Comparison of ENCODE assay signal across 8 mouse cellular contexts in genomic region chr6:145249291-145250184, GRCm38 (mm10). TPM values are rescaled to one million over a fixed set of nuclear protein-coding genes. Genes with fewer than 3 reads are reported as not detected.
DNase-seq lines count a peak whose midpoint lies in the region; ATAC-seq lines count a peak whose summit lies in the region.

No protein-coding gene starts in this region.

- peak overlapping the region; percentile 87 for H3K27ac ChIP-seq in embryonic facial prominence, embryonic 14.5 days (replicated peaks; ENCODE audit: low read depth, low read length)
- H3K27ac ChIP-seq in heart, embryonic 10.5 days, result peak overlapping the region; percentile 96
- H3K27ac ChIP-seq in liver, embryonic 11.5 days (ENCODE audit: low read depth, low read length), result peak overlapping the region; percentile 90

- DNase-seq in CD4-positive helper T cell, adult 2 months (ENCODE audit: low read depth, low spot score), result peak; percentile 86
- peak; percentile 22 to 26 for DNase-seq in adrenal gland, postnatal 4 days (ENCODE audit: low spot score in 2 of 2)
- peak; percentile 19 for DNase-seq in embryonic facial prominence, embryonic 14.5 days (ENCODE audit: low spot score)
- peak; percentile 87 for DNase-seq in heart, embryonic 10.5 days (ENCODE audit: low spot score)
- peak; percentile 53 for DNase-seq in kidney, adult 9 months
- DNase-seq in liver, embryonic 11.5 days (ENCODE audit: low spot score), result peak; percentile 69
- peak; percentile 68 to 87 for DNase-seq in spleen, postnatal 4 days (ENCODE audit: low spot score in 2 of 2)

- under 1% methylated on average over 46 of the region's 124 CpGs for WGBS in embryonic facial prominence, embryonic 14.5 days
- 7% methylated on average over 90 of the region's 124 CpGs for WGBS in heart, embryonic 10.5 days
- under 1% methylated on average over 99 of the region's 124 CpGs for WGBS in liver, embryonic 11.5 days

- peak; percentile 60 for ATAC-seq in embryonic facial prominence, embryonic 14.5 days (ENCODE audit: low read depth)
- ATAC-seq in liver, embryonic 11.5 days (replicated peaks; ENCODE audit: low FRiP score), result peak; percentile 60
- ATAC-seq in monocyte, adult 5-6 weeks (replicated peaks; ENCODE audit: insufficient number of reproducible peaks, low FRiP score, low TSS enrichment, poor library complexity, severe bottlenecking), result peak; percentile 46

- H3K4me3 ChIP-seq in embryonic facial prominence, embryonic 14.5 days (ENCODE audit: low read depth, low read length), result peak overlapping the region; percentile 98
- peak overlapping the region; percentile 94 for H3K4me3 ChIP-seq in heart, embryonic 10.5 days
- H3K4me3 ChIP-seq in liver, embryonic 11.5 days (ENCODE audit: low read depth, low read length), result peak overlapping the region; percentile 95

- peak overlapping the region; percentile 97 for H3K9ac ChIP-seq in embryonic facial prominence, embryonic 14.5 days (ENCODE audit: low read depth, low read length)
- H3K9ac ChIP-seq in liver, embryonic 11.5 days (ENCODE audit: low read depth, low read length), result peak overlapping the region; percentile 95

- peak overlapping the region; percentile 61 for H3K4me2 ChIP-seq in embryonic facial prominence, embryonic 14.5 days (ENCODE audit: low read depth, low read length)
- H3K4me2 ChIP-seq in liver, embryonic 11.5 days, result peak overlapping the region; percentile 80

- peaks cover 4% of the 10 kb centered on the region; the same call in 1 of the 2 replicates for H3K4me1 ChIP-seq in embryonic facial prominence, embryonic 14.5 days (ENCODE audit: control insufficient read depth, insufficient read depth, low read length)
- H3K4me1 ChIP-seq in heart, embryonic 10.5 days, result peaks cover 11% of the 10 kb centered on the region
- peaks cover 16% of the 10 kb centered on the region for H3K4me1 ChIP-seq in liver, embryonic 11.5 days (replicated peaks; ENCODE audit: control insufficient read depth, insufficient read depth, low read length)

- H3K36me3 ChIP-seq in embryonic facial prominence, embryonic 14.5 days (ENCODE audit: control insufficient read depth, insufficient read depth, low read length), result peaks cover 11% of the 10 kb centered on the region
- peaks cover 18% of the 10 kb centered on the region for H3K36me3 ChIP-seq in heart, embryonic 10.5 days
- H3K36me3 ChIP-seq in liver, embryonic 11.5 days (ENCODE audit: control insufficient read depth, insufficient read depth, low read length), result peaks cover 2% of the 10 kb centered on the region; the same call in 1 of the 2 replicates

- no peaks in the 10 kb centered on the region for H3K27me3 ChIP-seq in embryonic facial prominence, embryonic 14.5 days (replicated peaks; ENCODE audit: control insufficient read depth, insufficient read depth, low read length)
- peaks cover 40% of the 10 kb centered on the region for H3K27me3 ChIP-seq in heart, embryonic 10.5 days (ENCODE audit: insufficient read depth, poor library complexity, severe bottlenecking)
- no peaks in the 10 kb centered on the region for H3K27me3 ChIP-seq in liver, embryonic 11.5 days (replicated peaks; ENCODE audit: control insufficient read depth, insufficient read depth, low read length)

- H3K9me3 ChIP-seq in embryonic facial prominence, embryonic 14.5 days (ENCODE audit: control insufficient read depth, low read length), result no peaks in the 10 kb centered on the region
- no peaks in the 10 kb centered on the region for H3K9me3 ChIP-seq in heart, embryonic 10.5 days
- no peaks in the 10 kb centered on the region for H3K9me3 ChIP-seq in liver, embryonic 11.5 days (ENCODE audit: control insufficient read depth, low read length)

RNA-seq across cellular contexts. Expression of gene Kras, which starts 0.5 kb away (rescaled TPM):
- total RNA-seq in adrenal gland, postnatal 4 days (2021), result 10 to 100 TPM; 44.1 to 47.0 TPM
- 70.4 and 71.3 TPM in 2 replicates for polyA plus RNA-seq in embryonic facial prominence, embryonic 14.5 days (2014; fragmentation: Nextera tagmentation; extraction: Ambion mirVana)
- 45.2 and 70.6 TPM in 2 replicates for polyA plus RNA-seq in heart, embryonic 10.5 days (2016; fragmentation: Nextera tagmentation; extraction: Ambion mirVana)
- polyA plus RNA-seq in liver, embryonic 11.5 days (2014; fragmentation: Nextera tagmentation; extraction: Ambion mirVana), result 92.3 and 92.8 TPM in 2 replicates
- total RNA-seq in monocyte, adult 5-6 weeks (2017), result 80.5 to 105 TPM (median 99.5 TPM) in 3 replicates

RNA-seq across cellular contexts. Expression of gene Etfrf1, which starts 38.6 kb away (rescaled TPM):
- 100 to 1,000 TPM in 1 of 2 experiments, 10 to 100 TPM in 1; 97.2 to 107 TPM for total RNA-seq in adrenal gland, postnatal 4 days (2021)
- polyA plus RNA-seq in embryonic facial prominence, embryonic 14.5 days (2014; fragmentation: Nextera tagmentation; extraction: Ambion mirVana), result 28.4 and 29.6 TPM in 2 replicates
- 53.3 and 57.3 TPM in 2 replicates for polyA plus RNA-seq in heart, embryonic 10.5 days (2016; fragmentation: Nextera tagmentation; extraction: Ambion mirVana)
- 23.1 and 24.8 TPM in 2 replicates for polyA plus RNA-seq in liver, embryonic 11.5 days (2014; fragmentation: Nextera tagmentation; extraction: Ambion mirVana)
- total RNA-seq in monocyte, adult 5-6 weeks (2017), result 18.3 to 22.7 TPM (median 19.3 TPM) in 3 replicates

RNA-seq across cellular contexts. Expression of gene Casc1, which starts 38.7 kb away (rescaled TPM):
- total RNA-seq in adrenal gland, postnatal 4 days (2021), result 1 to 10 TPM; 1.4 to 1.6 TPM
- polyA plus RNA-seq in embryonic facial prominence, embryonic 14.5 days (2014; fragmentation: Nextera tagmentation; extraction: Ambion mirVana), result 0.58 and 0.95 TPM in 2 replicates
- polyA plus RNA-seq in heart, embryonic 10.5 days (2016; fragmentation: Nextera tagmentation; extraction: Ambion mirVana), result 0.38 and 0.45 TPM in 2 replicates
- 0.22 and 0.40 TPM in 2 replicates for polyA plus RNA-seq in liver, embryonic 11.5 days (2014; fragmentation: Nextera tagmentation; extraction: Ambion mirVana)
- 1.7 to 3.1 TPM (median 2.9 TPM) in 3 replicates for total RNA-seq in monocyte, adult 5-6 weeks (2017)

Comparison
In these comparisons a context has a peak if more than half of its experiments do, and no peak if none do; other contexts are left out.
1. Peak in every context shown above with its lines: DNase-seq, ATAC-seq, H3K4me3 ChIP-seq and H3K27ac ChIP-seq.
2. DNase-seq: peak in every context shown above with its lines; median percentile 87 in heart, embryonic 10.5 days; 86 in CD4-positive helper T cell, adult 2 months; 78 in spleen, postnatal 4 days; 69 in liver, embryonic 11.5 days; 53 in kidney, adult 9 months; 24 in adrenal gland, postnatal 4 days; 19 in embryonic facial prominence, embryonic 14.5 days.